Mouse (Mus musculus): ENCODE results near the gene Ak3.
A peak's percentile ranks its signal among the peaks of the same experiment; 100 is the strongest.

Gene Ak3

GRCm38 (mm10) chr19:29047334-29048170, at the start of gene Ak3:
Gene Ak3 (minus strand): TSS chr19:29047961.
- DNase-seq (ENCODE audit: low read depth): peak; percentile 56

DNA sequence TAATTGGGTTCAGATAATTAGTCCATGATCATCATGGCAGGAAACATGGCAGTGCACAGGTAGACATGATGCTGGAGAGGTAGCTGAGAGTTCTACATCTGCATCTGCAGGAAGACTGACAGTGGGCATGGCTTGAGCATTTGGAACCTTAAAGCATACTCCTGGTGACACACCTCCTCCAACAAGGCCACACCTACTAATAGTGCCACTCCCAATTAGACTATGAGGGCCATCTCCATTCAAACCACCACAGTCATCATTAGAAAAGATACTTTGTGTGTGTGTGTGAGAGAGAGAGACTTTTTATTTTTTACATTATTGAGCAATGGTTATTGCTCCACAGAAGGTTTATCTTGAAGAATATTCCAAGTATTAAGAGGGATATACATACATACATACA, 44.4 kb upstream of the Ak3 start:
- DNase-seq (ENCODE audit: low read depth): no peak

DNA sequence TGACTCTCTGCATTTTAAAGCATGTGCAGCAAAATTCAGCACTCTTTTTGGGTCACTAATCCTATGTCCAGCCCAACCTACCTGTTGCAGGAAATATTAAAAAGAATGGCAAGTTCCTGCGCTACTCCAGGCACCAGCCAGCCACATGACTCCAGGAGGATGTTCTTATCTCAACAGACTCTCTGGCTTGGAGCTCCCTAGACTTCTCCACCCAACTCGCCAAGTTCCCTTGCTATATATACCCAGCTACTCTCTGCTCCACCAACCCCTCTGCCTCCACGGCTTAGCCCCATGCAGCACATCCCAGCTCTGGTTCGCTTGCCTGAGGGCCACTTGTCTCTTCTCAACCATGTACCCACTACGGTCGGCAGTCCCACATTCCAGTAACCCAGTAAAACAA, 40.9 kb upstream of the Ak3 start:
- no peak for DNase-seq (ENCODE audit: low read depth)

DNA sequence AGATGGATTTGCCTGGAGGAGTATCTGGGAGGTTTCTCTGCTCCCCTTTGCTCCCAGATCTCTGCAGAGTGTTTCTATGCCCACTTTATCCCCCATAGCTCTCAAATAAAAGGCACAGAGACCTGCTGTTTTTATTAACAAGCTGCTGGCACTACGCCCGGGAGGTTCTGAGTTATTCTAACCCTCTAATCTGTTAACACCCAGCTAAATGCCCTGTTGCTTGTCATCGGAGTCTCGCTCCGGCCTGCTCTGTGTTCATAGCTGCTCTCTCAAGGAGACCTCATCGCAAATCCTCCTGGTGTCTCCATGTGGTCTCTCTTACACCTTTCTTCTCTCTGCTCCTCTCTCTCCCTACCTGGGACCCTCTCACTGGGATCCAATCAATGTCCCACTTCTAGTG, 27.0 kb upstream of the Ak3 start:
- DNase-seq (ENCODE audit: low read depth): no peak

DNA sequence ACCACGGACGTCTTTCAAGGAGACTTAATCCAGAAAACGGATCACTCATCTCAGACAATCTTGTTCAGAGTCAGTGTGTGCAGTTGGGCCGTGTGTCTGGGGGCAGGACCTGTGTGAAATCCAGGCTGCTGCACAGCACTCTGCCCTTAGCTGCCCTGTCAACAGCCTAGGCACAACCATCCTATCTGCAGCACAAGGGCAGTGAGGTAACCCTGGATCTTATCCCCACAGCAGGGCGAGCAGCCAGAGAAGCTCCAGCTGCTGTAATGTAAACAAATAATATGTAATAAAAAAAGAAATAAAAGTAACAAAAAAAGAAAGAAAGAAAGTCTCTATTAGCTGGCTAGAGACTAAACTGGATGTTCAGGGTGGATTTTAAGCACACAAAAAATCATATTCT, 21.4 kb upstream of the Ak3 start:
- no peak for DNase-seq (ENCODE audit: low read depth)

GRCm38 (mm10) chr19:29066981-29067471, 19.3 kb upstream of the Ak3 start:
- peak; percentile 87 for DNase-seq (ENCODE audit: low read depth)

GRCm38 (mm10) chr19:29064451-29065102, 16.8 kb upstream of the Ak3 start:
- DNase-seq (ENCODE audit: low read depth): peak; percentile 74

DNA sequence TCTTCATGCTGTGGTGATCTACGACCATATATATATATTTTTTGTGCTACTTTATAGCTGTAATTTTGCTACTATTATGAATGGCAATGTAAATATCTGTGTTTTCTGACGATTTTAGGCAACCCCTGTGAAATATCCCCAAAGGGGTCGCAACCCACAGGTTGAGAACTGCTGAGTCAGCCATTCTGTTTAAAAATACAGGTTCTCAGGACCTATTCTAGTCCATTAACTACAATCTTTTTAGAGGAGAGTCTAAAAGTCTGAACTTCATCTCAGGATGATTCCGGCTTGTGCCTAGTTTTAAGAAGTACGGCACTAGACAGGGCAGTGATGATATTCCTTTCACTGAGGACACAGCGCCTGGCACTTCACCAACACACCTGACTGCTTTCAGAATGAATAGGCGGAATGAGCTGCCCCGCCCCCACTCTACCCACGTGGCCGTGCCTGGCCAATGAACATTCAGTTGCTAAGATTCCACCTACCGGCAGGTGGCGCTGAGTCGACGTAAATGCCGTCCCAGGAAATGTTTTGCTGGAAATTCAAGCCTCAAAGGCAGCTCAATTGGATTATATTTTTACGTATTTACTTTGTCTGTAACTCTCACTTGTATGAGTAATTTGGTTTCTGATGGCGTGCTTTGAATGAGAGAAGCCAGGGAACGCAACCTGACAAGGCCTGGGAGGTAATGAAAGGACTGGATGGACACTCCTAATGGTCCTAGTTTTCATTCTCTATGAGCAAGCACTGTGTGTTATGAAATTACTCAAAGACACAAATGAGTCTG, 16.0 kb upstream of the Ak3 start:
- peak; percentile 93 for DNase-seq (ENCODE audit: low read depth)

DNA sequence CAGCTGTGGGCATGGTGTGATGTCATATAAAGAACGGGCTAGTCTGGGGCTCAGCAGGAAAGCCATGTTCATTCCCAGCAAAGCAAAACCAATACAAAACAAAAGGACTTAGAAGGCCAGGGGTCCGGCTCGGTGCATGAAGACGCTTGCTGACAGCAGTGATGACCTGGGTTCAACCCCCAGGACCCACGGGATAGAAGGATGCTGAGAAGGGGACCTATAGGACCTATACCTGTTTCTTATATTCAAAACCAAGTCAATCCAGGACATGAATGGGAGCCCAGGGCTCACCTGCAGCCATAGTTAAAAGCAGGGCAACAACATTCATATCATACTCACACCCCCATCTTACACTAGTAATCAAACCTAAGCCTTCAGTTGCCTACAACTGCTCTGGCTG, 15.2 kb upstream of the Ak3 start:
- no peak for DNase-seq (ENCODE audit: low read depth)

DNA sequence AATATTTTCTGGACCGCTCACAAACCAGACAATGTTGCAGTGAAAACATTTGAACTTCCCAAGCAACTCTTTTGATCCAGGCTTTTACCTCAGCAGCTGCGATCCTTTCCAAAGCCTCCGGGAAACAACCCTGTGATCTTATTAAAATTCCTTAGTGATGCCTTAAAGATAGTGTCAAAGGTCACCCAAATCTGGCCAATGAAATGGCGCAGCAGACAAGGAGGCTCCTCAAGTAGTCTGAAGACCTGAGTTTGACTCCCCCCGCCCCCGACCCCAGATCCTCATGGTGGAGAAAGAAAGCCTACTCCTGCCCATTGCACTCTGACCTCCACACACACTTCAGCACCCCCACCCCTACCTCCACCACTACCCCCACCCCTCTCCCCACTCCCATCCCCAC, 12.5 kb upstream of the Ak3 start:
- no peak for DNase-seq (ENCODE audit: low read depth)

DNA sequence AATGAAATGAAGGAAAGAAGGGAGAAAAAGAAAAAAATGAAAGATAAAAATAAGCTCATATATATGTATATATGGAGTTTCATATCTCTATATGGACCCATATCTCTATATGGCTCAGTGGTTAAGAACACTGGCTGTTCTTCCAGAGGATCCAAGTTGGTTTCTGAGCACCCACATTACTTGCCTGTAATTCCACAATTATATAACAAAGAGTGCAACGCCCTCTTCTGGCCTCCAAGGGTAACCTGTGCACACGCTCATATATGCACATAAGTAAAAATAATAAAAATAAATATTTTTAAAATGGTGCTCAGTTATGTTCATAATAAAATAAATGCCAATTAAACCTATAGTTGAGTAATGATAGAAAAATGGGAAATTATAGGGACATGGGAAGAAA, 11.9 kb upstream of the Ak3 start:
- DNase-seq (ENCODE audit: low read depth): no peak

DNA sequence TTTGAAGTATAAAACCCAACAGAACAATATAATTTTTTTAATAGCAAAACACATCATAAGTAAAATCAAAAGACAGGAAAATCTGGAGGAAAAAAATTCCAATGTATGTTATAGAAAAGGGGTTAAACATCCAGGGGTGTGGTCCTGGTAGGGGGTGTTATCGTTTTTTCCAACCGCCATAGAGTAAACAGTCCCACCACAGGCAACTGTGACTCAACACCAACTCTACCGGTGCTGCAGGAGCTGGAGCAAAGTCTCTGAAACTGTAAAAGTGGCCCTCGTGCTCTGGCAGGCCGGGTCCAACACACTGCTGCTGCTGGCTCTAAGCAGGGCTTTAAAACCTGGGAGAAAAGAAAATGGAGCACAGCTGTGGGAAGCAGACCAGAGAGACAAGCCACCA, 11.0 kb upstream of the Ak3 start:
- no peak for DNase-seq (ENCODE audit: low read depth)

GRCm38 (mm10) chr19:29055469-29055868, 7.7 kb upstream of the Ak3 start:
- no peak for DNase-seq (ENCODE audit: low read depth)

- DNase-seq (ENCODE audit: low read depth): no peak
Measured at GRCm38 (mm10) chr19:29054594-29054993, 6.8 kb upstream of the Ak3 start.

- no peak for DNase-seq (ENCODE audit: low read depth)
Measured at GRCm38 (mm10) chr19:29052786-29053185, 5.0 kb upstream of the Ak3 start.

GRCm38 (mm10) chr19:29050186-29050980, 2.6 kb upstream of the Ak3 start:
- no peak for DNase-seq (ENCODE audit: low read depth)

GRCm38 (mm10) chr19:29049401-29050075, 1.8 kb upstream of the Ak3 start:
- no peak for DNase-seq (ENCODE audit: low read depth)

GRCm38 (mm10) chr19:29046961-29047333, 814 bp downstream of the Ak3 start:
- no peak for DNase-seq (ENCODE audit: low read depth)

- no peak for DNase-seq (ENCODE audit: low read depth)
Measured at GRCm38 (mm10) chr19:29045956-29046650, 1.7 kb downstream of the Ak3 start.

GRCm38 (mm10) chr19:29045369-29045768, 2.4 kb downstream of the Ak3 start:
- DNase-seq (ENCODE audit: low read depth): no peak

GRCm38 (mm10) chr19:29044353-29044768, 3.4 kb downstream of the Ak3 start:
- no peak for DNase-seq (ENCODE audit: low read depth)
